Mouse (Mus musculus) E14TG2a.4 (cell line): ENCODE results near the gene Cdh23.

Experiments used
- H3K27me3 ChIP-seq: 2 replicates; pipeline ENCODE4 v1.6.1; 2014; ENCODE audit warnings: low read length, control low read depth; ENCODE audit not compliant: insufficient read depth
- H3K36me3 ChIP-seq: 2 replicates; pipeline ENCODE4 v1.6.1; 2014; ENCODE audit warnings: low read length, control low read depth; ENCODE audit not compliant: insufficient read depth
- H3K4me1 ChIP-seq: replicated peaks from 2 replicates; pipeline ENCODE4 v1.6.1; 2014; ENCODE audit warnings: low read depth, low read length, control low read depth
- H3K4me3 ChIP-seq: replicated peaks from 2 replicates; pipeline ENCODE4 v1.5.1; 2014; ENCODE audit warnings: mild to moderate bottlenecking, low read length
- H3K9me3 ChIP-seq: 2 replicates; pipeline ENCODE4 v1.6.1; 2014; ENCODE audit warnings: low read length, control low read depth
- CTCF ChIP-seq: conservative IDR thresholded peaks from 2 replicates; pipeline ENCODE4 v1.5.1; 2014; ENCODE audit warnings: low read length
- NANOG ChIP-seq: IDR thresholded peaks from 2 replicates; pipeline ENCODE4 v1.6.1; 2014; ENCODE audit warnings: borderline replicate concordance, low read length, mixed read lengths
- POU5F1 ChIP-seq: IDR thresholded peaks from 2 replicates; pipeline ENCODE4 v1.6.1; 2014; ENCODE audit warnings: low read length, borderline replicate concordance

Gene Cdh23

DNA sequence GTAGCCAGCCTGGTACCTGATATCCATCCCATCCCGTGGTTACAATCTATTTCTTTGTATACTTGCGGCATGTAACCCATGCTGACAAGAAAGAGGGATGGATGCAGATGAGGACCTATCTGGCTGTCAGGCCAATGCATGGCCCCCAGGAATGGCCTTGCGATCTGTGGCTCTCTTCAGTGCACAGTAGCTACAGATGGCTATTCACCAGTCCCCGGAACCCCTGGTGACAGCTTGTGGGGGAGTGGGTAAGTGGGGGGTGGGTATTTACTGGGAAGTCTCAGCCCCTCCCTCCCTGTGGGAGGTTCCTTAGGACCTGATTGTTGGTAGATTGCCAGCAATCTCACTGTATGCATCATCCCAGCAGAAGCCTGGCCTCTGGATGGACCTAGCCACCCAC lies 163.8 kb downstream of the Cdh23 start:
- H3K9me3 ChIP-seq, result no peaks in the 10 kb centered on the region
- no peaks in the 10 kb centered on the region; the same call in 1 of the 2 replicates for H3K27me3 ChIP-seq
- H3K36me3 ChIP-seq, result no peaks in the 10 kb centered on the region
- no peak for TF ChIP-seq CTCF
- TF ChIP-seq POU5F1, result no peak
- no peak for TF ChIP-seq NANOG
- no peak overlapping the region for H3K4me3 ChIP-seq
- H3K4me1 ChIP-seq, result peaks cover 50% of the 10 kb centered on the region

DNA sequence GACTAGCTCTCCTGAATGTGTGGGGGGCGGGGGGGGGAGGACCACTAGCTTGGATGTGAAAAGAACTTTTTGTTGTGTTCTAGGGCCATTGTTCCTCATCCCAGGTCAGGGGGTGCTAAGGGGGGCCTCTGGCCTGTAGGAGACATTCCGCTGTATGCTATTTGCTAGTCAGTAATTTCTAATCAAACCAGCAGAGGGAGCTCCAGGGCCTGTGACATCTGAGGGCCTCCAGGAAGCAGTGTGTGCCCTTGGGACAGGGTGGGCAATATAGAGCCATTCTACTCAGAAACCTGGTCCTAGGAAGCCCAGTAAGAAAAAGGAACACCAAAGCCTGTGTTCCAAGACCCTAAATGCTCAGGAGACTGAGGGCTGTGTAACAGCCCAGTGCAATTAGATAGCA lies 164.9 kb downstream of the Cdh23 start:
- peaks cover 43% of the 10 kb centered on the region for H3K4me1 ChIP-seq
- no peaks in the 10 kb centered on the region for H3K36me3 ChIP-seq
- no peaks in the 10 kb centered on the region for H3K9me3 ChIP-seq
- no peak overlapping the region for H3K4me3 ChIP-seq
- H3K27me3 ChIP-seq, result no peaks in the 10 kb centered on the region; the same call in 1 of the 2 replicates
- peak; percentile 66 for TF ChIP-seq CTCF
- no peak for TF ChIP-seq NANOG

DNA sequence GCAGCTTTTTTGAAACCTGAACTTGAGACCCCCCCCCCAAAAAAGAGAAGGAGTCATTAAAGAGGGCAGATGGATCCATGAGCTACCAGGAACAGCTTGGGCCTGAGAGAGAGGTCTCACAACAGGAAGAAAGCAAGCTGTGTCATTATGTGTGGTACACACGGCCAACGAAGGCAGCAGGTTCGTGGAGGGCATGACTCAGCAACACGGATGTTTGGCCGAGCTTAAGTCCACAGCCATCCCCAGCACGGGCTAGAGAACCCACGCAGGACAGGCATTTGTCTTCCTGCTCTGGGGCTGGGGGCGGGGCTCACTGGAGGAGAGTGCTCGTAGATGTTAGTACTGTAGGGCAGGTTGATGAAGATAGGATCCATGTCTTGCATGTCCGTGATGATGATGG lies 165.7 kb downstream of the Cdh23 start:
- TF ChIP-seq POU5F1 (no peak), NANOG (no peak), CTCF (no peak)
- H3K4me1 ChIP-seq, result peaks cover 38% of the 10 kb centered on the region
- no peaks in the 10 kb centered on the region for H3K9me3 ChIP-seq
- no peaks in the 10 kb centered on the region; the same call in 1 of the 2 replicates for H3K27me3 ChIP-seq
- H3K4me3 ChIP-seq, result no peak overlapping the region
- no peaks in the 10 kb centered on the region for H3K36me3 ChIP-seq

DNA sequence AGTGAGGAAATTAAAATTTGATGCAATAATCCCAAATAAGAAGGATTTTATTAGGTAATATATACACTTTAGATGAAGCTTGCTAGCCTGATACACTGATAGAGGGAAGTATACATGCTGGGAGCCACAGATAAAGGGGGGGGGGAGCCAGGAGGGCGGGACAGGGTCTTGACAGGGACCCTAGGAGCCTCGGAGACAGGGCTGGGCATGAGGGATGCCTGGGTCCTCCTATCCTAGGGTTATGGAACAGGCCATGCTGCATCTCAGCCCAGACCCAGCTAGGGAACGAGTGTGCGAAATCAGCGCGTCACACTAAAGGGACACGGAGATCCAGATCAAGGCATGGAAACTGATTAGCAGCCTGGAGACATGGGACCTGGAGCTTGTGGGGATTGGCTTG lies 168.3 kb downstream of the Cdh23 start:
- H3K4me3 ChIP-seq, result no peak overlapping the region
- H3K4me1 ChIP-seq, result peaks cover 21% of the 10 kb centered on the region
- no peaks in the 10 kb centered on the region for H3K36me3 ChIP-seq
- H3K9me3 ChIP-seq, result no peaks in the 10 kb centered on the region
- peaks cover 7% of the 10 kb centered on the region; the same call in 1 of the 2 replicates for H3K27me3 ChIP-seq
- TF ChIP-seq CTCF (no peak), NANOG (no peak), POU5F1 (no peak)

DNA sequence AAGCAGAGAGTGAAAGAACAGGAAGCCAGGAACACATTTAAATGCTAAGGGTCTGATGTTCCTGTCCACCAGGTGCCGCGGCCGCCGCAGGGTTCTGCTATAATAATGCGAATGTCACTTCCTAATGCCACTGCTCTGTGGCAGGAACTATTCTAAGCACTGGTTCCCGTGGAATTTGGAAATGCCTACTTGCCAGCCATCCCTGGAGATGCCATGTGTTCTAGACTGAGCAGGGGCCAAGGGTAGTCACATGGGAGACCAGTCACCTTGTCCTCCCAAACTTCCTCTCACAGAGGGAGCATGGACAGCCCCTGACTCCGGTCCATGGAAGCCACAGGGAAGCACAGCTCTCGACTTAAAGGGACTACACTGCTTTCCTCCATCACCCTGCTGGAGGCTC lies 171.2 kb downstream of the Cdh23 start:
- Histone ChIP-seq H3K36me3 (no peaks in the 10 kb centered on the region), H3K9me3 (no peaks in the 10 kb centered on the region), H3K27me3 (peaks cover 19% of the 10 kb centered on the region), H3K4me3 (no peak overlapping the region), H3K4me1 (no peaks in the 10 kb centered on the region)
- TF ChIP-seq CTCF (no peak), NANOG (no peak), POU5F1 (no peak)

DNA sequence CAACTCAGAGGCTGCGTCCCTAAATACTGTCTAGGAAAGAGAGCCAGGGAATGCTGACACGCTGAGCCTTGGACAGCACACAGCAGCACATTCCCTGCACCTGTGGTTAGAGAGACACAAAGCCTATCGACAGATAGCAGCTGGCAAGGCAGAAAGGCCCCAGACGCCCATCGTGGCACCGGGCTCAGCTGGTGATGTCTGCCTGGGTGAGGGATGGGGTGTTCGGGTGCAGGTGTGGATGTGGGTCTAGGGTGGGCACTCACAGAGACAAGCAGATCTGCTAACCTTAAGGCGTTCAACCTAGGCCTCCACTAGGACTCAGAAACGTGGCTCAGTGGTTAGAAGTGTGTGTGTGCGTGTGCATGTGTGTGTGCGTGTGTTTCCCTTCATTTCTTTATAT lies 180.0 kb downstream of the Cdh23 start:
- no peak for TF ChIP-seq CTCF
- no peak for TF ChIP-seq NANOG
- no peak for TF ChIP-seq POU5F1
- H3K4me3 ChIP-seq, result no peak overlapping the region

DNA sequence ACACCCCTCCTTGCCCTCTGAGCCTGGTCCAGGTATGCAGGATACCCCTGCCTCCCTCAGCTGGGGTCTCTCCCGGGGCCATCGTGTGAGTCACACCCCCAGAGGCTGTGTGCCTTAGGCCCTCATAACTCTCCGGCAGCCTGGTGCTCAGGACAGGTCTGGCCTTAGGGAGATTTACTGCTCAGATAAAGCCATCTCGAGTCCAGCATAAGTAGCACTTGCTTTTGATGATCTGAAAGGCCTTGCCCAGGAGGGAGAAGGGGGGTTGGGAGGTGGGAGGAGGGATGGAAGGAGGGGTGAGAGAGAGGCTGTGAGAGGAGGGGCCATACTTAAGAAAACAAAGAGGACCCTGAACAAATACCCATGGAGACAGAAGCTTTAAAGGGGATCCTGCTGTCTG lies 197.8 kb downstream of the Cdh23 start:
- Histone ChIP-seq H3K36me3 (no peaks in the 10 kb centered on the region), H3K4me3 (no peak overlapping the region), H3K27me3 (peaks cover 3% of the 10 kb centered on the region; the same call in 1 of the 2 replicates), H3K9me3 (no peaks in the 10 kb centered on the region), H3K4me1 (no peaks in the 10 kb centered on the region)
- TF ChIP-seq NANOG, result no peak
- no peak for TF ChIP-seq POU5F1
- no peak for TF ChIP-seq CTCF

More for the DNA sequence above, 180.0 kb downstream of the Cdh23 start:
- Histone ChIP-seq H3K36me3 (no peaks in the 10 kb centered on the region), H3K4me1 (no peaks in the 10 kb centered on the region), H3K9me3 (peaks cover 7% of the 10 kb centered on the region), H3K27me3 (peaks cover 17% of the 10 kb centered on the region; the same call in 1 of the 2 replicates)

DNA sequence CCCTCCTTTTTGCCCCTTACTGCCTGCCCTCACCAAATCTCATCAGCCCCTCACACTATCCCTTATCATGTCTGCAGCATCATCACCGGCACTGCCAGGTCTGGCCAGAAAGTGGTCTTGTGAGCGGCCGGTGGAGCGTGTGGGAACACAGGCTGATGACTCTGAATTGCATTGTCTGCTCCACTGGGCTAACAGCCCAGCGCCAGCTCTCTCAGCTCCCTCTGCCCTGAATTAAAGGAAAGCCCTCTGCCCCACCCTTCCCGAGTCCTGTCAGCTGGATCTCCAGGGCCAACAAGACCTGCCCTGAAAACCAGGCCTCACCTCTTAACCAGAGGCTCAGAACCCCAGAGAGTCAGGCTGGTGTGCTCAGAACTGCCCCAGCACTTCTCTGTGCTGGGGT lies 201.2 kb downstream of the Cdh23 start:
- Histone ChIP-seq H3K36me3 (no peaks in the 10 kb centered on the region), H3K4me3 (no peak overlapping the region), H3K4me1 (no peaks in the 10 kb centered on the region), H3K27me3 (no peaks in the 10 kb centered on the region; the same call in 1 of the 2 replicates), H3K9me3 (no peaks in the 10 kb centered on the region)
- no peak for TF ChIP-seq CTCF
- no peak for TF ChIP-seq NANOG
- no peak for TF ChIP-seq POU5F1

DNA sequence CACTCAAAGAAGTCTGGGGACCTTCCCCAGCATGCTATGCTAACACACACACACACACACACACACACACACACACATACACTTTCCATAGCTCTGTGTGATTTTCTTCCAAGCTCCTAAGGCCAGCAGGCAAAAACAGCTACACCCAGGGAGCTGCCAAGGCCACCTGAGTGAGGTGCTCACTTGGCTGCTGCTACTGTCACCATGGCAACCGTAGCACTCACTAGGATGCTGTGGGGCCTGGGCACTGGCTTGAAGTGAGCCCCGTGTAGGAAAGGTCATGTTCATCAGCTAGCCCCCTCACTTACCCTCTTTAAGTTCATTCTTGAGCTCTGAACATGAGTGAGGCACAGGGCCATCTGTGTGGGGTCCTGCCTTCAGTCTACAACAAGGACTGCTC lies 204.8 kb downstream of the Cdh23 start:
- TF ChIP-seq POU5F1, result no peak
- no peak for TF ChIP-seq CTCF
- no peak for TF ChIP-seq NANOG
- Histone ChIP-seq H3K27me3 (no peaks in the 10 kb centered on the region; the same call in 1 of the 2 replicates), H3K36me3 (no peaks in the 10 kb centered on the region), H3K4me3 (no peak overlapping the region), H3K4me1 (no peaks in the 10 kb centered on the region), H3K9me3 (no peaks in the 10 kb centered on the region)

DNA sequence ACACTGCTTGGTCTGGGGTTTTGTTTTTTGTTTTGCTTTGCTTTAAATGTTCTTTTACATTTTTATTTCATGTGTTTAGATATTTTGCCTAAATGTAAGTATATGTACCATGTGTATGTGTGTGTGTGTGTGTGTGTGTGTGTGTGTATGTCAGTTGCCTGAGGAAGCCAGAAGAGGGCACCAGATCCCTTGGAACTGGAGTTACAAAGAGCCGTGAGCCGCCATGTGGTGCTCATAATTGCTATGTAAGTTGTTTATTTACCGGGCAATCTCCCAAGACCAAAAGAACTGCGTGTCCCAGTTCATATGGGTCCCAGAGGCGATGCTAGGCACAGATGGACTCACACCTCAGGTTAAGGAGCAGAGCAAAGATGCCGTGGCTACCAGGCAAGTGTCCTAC lies 214.9 kb downstream of the Cdh23 start:
- Histone ChIP-seq H3K4me1 (peaks cover 15% of the 10 kb centered on the region), H3K4me3 (no peak overlapping the region), H3K9me3 (no peaks in the 10 kb centered on the region), H3K36me3 (no peaks in the 10 kb centered on the region), H3K27me3 (peaks cover 20% of the 10 kb centered on the region)
- TF ChIP-seq CTCF (no peak; the same call in none of the 2 replicates), POU5F1 (no peak), NANOG (no peak)
